Mouse (Mus musculus): ENCODE data around the gene Ddx39. TPM values are rescaled to one million over a fixed set of nuclear protein-coding genes. Genes with fewer than 3 reads are reported as not detected.

Ddx39 gene
- polyA plus RNA-seq, 1 experiment from 2014 or later = 53.9 TPM

DNA sequence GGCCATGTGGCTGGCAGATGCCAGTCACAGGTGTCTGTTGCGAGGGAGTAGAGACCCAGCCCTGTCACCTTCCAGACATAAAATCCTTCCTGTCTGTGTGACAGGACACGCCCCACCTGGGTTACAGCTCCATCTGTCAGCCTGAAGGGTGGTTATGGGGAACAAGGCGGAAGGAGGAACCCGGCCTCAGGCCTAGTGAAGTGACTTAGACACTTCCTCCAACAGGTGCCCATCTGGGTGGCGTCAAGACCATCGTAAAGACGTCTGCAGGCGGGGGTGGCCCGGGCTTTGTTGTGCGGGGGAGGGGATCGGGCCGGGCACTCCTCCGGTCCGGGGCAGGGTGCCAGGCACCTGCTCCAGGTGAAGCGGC is 16.7 kb upstream of the Ddx39 start:
- Histone ChIP-seq H3K4me3 (ENCODE audit: low read depth, low read length) (peak overlapping the region; percentile 90), H3K9me3 (ENCODE audit: low read length) (no peaks in the 10 kb centered on the region), H3K4me2 (replicated peaks; ENCODE audit: low read depth, low read length) (peak overlapping the region; percentile 93), H3K4me1 (ENCODE audit: insufficient read depth, low read depth, low read length) (peaks cover 30% of the 10 kb centered on the region; the same call in 1 of the 2 replicates), H3K27ac (ENCODE audit: low read length) (peak overlapping the region; percentile 92), H3K27me3 (replicated peaks; ENCODE audit: insufficient read depth, low read length) (no peaks in the 10 kb centered on the region), H3K9ac (replicated peaks; ENCODE audit: low read depth) (peak overlapping the region; percentile 95), H3K36me3 (ENCODE audit: insufficient read depth, low read length) (no peaks in the 10 kb centered on the region)
- ATAC-seq (peak; percentile 10), DNase-seq (ENCODE audit: low spot score) (peak; percentile 46)
- WGBS = 3% methylated on average over 15 of the region's 15 CpGs
- TF ChIP-seq CTCF (IDR thresholded peaks at IDR 0.05) (no peak), EP300 (IDR thresholded peaks at IDR 0.05) (no peak)

DNA sequence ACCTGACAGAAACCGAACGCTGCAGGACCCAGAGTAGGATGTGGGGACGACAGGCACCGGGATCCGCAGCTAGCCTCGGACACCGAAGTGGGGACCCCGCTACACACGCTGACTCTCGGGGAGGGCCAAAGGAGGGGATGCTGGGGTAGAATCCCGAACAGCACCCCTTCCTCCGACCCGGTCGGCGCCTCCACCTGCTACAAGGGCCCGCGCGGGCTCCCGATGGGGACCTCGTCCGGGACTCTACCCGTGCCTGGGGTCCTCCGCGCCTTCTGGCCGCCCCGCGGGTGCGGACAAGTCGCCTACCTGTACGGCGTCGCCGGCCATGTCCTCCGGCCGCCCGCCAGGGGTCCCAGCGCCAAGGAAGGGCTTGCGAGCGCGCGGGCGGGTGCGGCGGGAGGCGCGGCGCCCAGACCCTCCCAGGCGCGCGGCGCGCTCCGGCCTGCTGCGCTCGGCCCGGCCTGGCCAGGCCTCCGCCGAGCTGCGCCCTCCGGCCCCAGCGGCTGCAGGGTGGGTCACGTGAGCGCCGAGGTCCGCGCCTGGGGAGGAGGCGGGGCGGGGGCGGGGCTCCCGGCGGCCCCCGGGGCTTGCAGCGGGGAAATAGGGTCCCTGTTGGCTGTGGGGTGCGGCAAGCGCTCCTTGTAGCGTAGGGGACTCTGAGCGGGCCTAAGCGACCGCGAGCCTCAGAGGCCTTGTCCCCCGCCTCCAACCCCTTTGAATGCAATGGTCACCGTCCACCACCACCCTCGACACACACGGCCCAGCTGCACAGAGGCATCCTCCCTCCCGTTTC is 16.1 kb upstream of the Ddx39 start, which contains the start of gene Pkn1:
Pkn1 (minus strand) TSS at position 519 of the 793 bp plus-strand sequence.
- H3K4me1 ChIP-seq (ENCODE audit: insufficient read depth, low read depth, low read length) = peaks cover 26% of the 10 kb centered on the region; the same call in 1 of the 2 replicates
- DNase-seq (ENCODE audit: low spot score) (peak; percentile 91), ATAC-seq (peak; percentile 92)
- H3K9ac ChIP-seq (replicated peaks; ENCODE audit: low read depth) = peak within 1 kb of the TSS; percentile 95
- no peaks in the 10 kb centered on the region for H3K9me3 ChIP-seq (ENCODE audit: low read length)
- peak within 1 kb of the TSS; percentile 90 for H3K4me3 ChIP-seq (ENCODE audit: low read depth, low read length)
- WGBS = 2% methylated on average over 47 of the region's 85 CpGs
- no peaks in the 10 kb centered on the region for H3K36me3 ChIP-seq (ENCODE audit: insufficient read depth, low read length)
- peak within 1 kb of the TSS; percentile 92 for H3K27ac ChIP-seq (ENCODE audit: low read length)
- no peaks in the 10 kb centered on the region for H3K27me3 ChIP-seq (replicated peaks; ENCODE audit: insufficient read depth, low read length)
- TF ChIP-seq EP300 (IDR thresholded peaks at IDR 0.05) (no peak), CTCF (IDR thresholded peaks at IDR 0.05) (no peak; the same call in 1 of the 2 replicates)
- peak within 1 kb of the TSS; percentile 93 for H3K4me2 ChIP-seq (replicated peaks; ENCODE audit: low read depth, low read length)

GRCm38 (mm10) chr8:83699566-83699965 is 15.4 kb upstream of the Ddx39 start:
- no peaks in the 10 kb centered on the region for H3K36me3 ChIP-seq (ENCODE audit: insufficient read depth, low read length)
- 13% methylated on average over 9 of the region's 9 CpGs for WGBS

GRCm38 (mm10) chr8:83700423-83701085 is 14.4 kb upstream of the Ddx39 start:
- H3K36me3 ChIP-seq (ENCODE audit: insufficient read depth, low read length) = no peaks in the 10 kb centered on the region
- WGBS = 68% methylated on average over 9 of the region's 9 CpGs
- peaks cover 24% of the 10 kb centered on the region; the same call in 1 of the 2 replicates for H3K4me1 ChIP-seq (ENCODE audit: insufficient read depth, low read depth, low read length)
- H3K27me3 ChIP-seq (replicated peaks; ENCODE audit: insufficient read depth, low read length) = no peaks in the 10 kb centered on the region
- no peak overlapping the region for H3K4me2 ChIP-seq (replicated peaks; ENCODE audit: low read depth, low read length)
- H3K27ac ChIP-seq (ENCODE audit: low read length) = no peak overlapping the region
- DNase-seq (ENCODE audit: low spot score) = no peak
- TF ChIP-seq CTCF (IDR thresholded peaks at IDR 0.05) = no peak
- no peak for TF ChIP-seq EP300 (IDR thresholded peaks at IDR 0.05)
- no peak overlapping the region for H3K4me3 ChIP-seq (ENCODE audit: low read depth, low read length)
- no peak for ATAC-seq
- no peak overlapping the region for H3K9ac ChIP-seq (replicated peaks; ENCODE audit: low read depth)
- H3K9me3 ChIP-seq (ENCODE audit: low read length) = no peaks in the 10 kb centered on the region

More at GRCm38 (mm10) chr8:83699566-83699965, 15.4 kb upstream of the Ddx39 start:
- ATAC-seq = no peak
- Histone ChIP-seq H3K4me1 (ENCODE audit: insufficient read depth, low read depth, low read length) (peaks cover 25% of the 10 kb centered on the region; the same call in 1 of the 2 replicates), H3K9ac (replicated peaks; ENCODE audit: low read depth) (no peak overlapping the region; the same call in 1 of the 2 replicates), H3K4me2 (replicated peaks; ENCODE audit: low read depth, low read length) (peak overlapping the region; percentile 93), H3K9me3 (ENCODE audit: low read length) (no peaks in the 10 kb centered on the region), H3K4me3 (ENCODE audit: low read depth, low read length) (peak overlapping the region; percentile 90), H3K27ac (ENCODE audit: low read length) (peak overlapping the region; percentile 92), H3K27me3 (replicated peaks; ENCODE audit: insufficient read depth, low read length) (no peaks in the 10 kb centered on the region)
- TF ChIP-seq EP300 (IDR thresholded peaks at IDR 0.05) (no peak), CTCF (IDR thresholded peaks at IDR 0.05) (no peak)
- no peak for DNase-seq (ENCODE audit: low spot score)

DNA sequence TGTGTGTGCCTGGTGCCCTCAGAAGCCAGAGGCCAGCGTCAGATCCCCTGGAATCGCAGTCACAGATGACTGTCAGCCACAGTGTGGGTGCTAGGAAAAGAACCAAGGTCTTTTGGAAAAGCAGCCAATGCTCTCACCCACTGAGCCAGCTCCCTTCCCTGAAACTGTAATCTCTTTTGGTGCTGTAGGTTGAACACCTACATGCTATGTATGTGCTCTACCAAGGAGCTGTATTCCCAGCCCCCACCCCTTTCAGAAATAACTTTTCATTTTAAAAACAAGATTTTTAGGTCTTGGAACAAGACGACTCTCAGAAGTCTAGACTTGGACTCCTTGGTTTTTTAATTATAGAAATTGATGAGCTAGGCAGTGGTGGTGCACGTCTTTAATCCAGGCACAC is 11.6 kb upstream of the Ddx39 start:
- Histone ChIP-seq H3K27ac (ENCODE audit: low read length) (no peak overlapping the region), H3K9ac (replicated peaks; ENCODE audit: low read depth) (no peak overlapping the region), H3K36me3 (ENCODE audit: insufficient read depth, low read length) (no peaks in the 10 kb centered on the region), H3K4me3 (ENCODE audit: low read depth, low read length) (no peak overlapping the region), H3K9me3 (ENCODE audit: low read length) (no peaks in the 10 kb centered on the region), H3K27me3 (replicated peaks; ENCODE audit: insufficient read depth, low read length) (no peaks in the 10 kb centered on the region), H3K4me2 (replicated peaks; ENCODE audit: low read depth, low read length) (no peak overlapping the region), H3K4me1 (ENCODE audit: insufficient read depth, low read depth, low read length) (peaks cover 4% of the 10 kb centered on the region; the same call in 1 of the 2 replicates)
- TF ChIP-seq CTCF (IDR thresholded peaks at IDR 0.05) = no peak
- WGBS = 76% methylated on average over 4 of the region's 4 CpGs
- no peak for ATAC-seq
- no peak for DNase-seq (ENCODE audit: low spot score)

DNA sequence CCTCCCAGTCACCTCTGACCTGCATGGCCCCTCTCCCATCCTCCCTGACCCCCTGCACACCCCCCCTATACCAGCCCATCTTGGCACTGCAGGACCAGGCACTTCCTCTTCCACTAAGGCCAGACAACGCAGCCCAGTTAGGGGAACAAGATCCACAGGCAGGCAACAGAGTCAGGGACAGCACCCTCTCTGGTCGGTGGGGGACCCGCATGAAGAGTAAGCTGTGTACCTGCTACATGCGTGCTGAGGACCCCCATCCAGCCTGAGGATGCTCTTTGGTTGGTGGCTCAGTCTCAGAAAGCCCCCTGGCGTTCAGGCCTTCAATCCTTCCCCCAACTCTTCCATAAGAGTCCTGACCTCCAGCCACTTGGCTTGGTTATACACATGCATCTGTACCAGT is 8.6 kb upstream of the Ddx39 start:
- DNase-seq (ENCODE audit: low spot score) = no peak
- Histone ChIP-seq H3K27ac (ENCODE audit: low read length) (no peak overlapping the region), H3K36me3 (ENCODE audit: insufficient read depth, low read length) (no peaks in the 10 kb centered on the region), H3K9me3 (ENCODE audit: low read length) (no peaks in the 10 kb centered on the region), H3K4me3 (ENCODE audit: low read depth, low read length) (no peak overlapping the region), H3K4me2 (replicated peaks; ENCODE audit: low read depth, low read length) (no peak overlapping the region), H3K9ac (replicated peaks; ENCODE audit: low read depth) (no peak overlapping the region), H3K27me3 (replicated peaks; ENCODE audit: insufficient read depth, low read length) (no peaks in the 10 kb centered on the region), H3K4me1 (ENCODE audit: insufficient read depth, low read depth, low read length) (no peaks in the 10 kb centered on the region)
- 58% methylated on average over 5 of the region's 5 CpGs for WGBS
- TF ChIP-seq CTCF (IDR thresholded peaks at IDR 0.05) (no peak), EP300 (IDR thresholded peaks at IDR 0.05) (no peak)
- no peak for ATAC-seq
